ENCODE assay signal across 10 mouse cellular contexts in the genomic region with DNA sequence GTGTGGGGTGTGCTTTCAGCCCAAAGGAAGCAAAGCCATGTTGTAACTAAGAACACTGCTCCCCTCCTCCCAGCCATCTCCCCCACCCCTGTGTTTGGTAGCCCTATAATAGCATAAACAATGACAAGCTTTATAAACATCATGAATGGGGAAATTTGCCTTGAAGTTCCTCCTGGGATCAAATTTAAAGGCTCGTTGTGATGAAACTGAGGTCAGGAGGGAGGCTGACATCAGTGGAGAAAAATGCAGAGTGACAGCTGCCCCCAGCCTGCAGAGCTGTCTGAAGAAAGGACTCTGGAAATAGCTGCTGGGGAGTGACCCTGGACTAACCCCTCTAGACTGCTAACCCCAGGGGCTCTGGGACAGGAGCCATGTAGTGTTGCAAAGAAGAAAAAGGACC.
DNase-seq lines count a peak whose midpoint lies in the region; ATAC-seq and TF ChIP-seq lines count a peak whose summit lies in the region.
"Had no signal": no experiment of that assay in that cellular context is flagged by ENCODE, and none has a peak within 500 bp of the region (broad histone marks: within the 10 kb centered on the region; RNA-seq: fewer than 3 reads in every experiment).

No protein-coding gene starts in this region.

- H3K4me1 ChIP-seq in kidney, adult 2 months (ENCODE audit: control insufficient read depth, insufficient read depth, low read length): no peaks in the 10 kb centered on the region
- peaks cover 24% of the 10 kb centered on the region for H3K4me1 ChIP-seq in embryonic facial prominence, embryonic 12.5 days
- peaks cover 8% of the 10 kb centered on the region for H3K4me1 ChIP-seq in intestine, embryonic 15.5 days (replicated peaks)
- H3K4me1 ChIP-seq in thymus, adult 2 months (replicated peaks; ENCODE audit: control insufficient read depth, insufficient read depth, low read length): no peaks in the 10 kb centered on the region

- H3K27ac ChIP-seq in kidney, adult 2 months (ENCODE audit: insufficient read depth, low read depth, low read length): no peak overlapping the region
- 0 out of 2 replicates have a peak overlapping the region, but pooled peaks have one; percentile 37 for H3K27ac ChIP-seq in embryonic facial prominence, embryonic 12.5 days
- no peak overlapping the region for H3K27ac ChIP-seq in intestine, embryonic 15.5 days
- H3K27ac ChIP-seq in thymus, adult 2 months (ENCODE audit: control insufficient read depth, insufficient read depth, low read length): no peak overlapping the region

- no peaks in the 10 kb centered on the region for H3K36me3 ChIP-seq in kidney, adult 2 months (ENCODE audit: control insufficient read depth, insufficient read depth, low read length)
- no peaks in the 10 kb centered on the region for H3K36me3 ChIP-seq in embryonic facial prominence, embryonic 12.5 days
- H3K36me3 ChIP-seq in intestine, embryonic 15.5 days: no peaks in the 10 kb centered on the region
- no peaks in the 10 kb centered on the region for H3K36me3 ChIP-seq in myocyte (ENCODE audit: control insufficient read depth, insufficient read depth)
- H3K36me3 ChIP-seq in thymus, adult 2 months (ENCODE audit: control insufficient read depth, insufficient read depth, low read length): no peaks in the 10 kb centered on the region

- peak; percentile 28 to 41 for DNase-seq in kidney, postnatal 4 days
- no peak for DNase-seq in kidney, adult 2 months
- no peak for DNase-seq in adrenal gland, adult 18-20 months (ENCODE audit: low spot score in 2 of 2)
- DNase-seq in thymus, adult 2 months: no peak
- DNase-seq in thymus, postnatal 14 days: no peak
- DNase-seq: cerebellum, adult 11 months; gastrocnemius, postnatal 36 days had no signal

- no peak overlapping the region for H3K9ac ChIP-seq in embryonic facial prominence, embryonic 12.5 days
- H3K9ac ChIP-seq in intestine, embryonic 15.5 days: no peak overlapping the region

- no peak for TF ChIP-seq CTCF in kidney, adult 2 months (conservative IDR thresholded peaks at IDR 0.05; ENCODE audit: insufficient read depth, insufficient read length, low read depth, low read length)
- TF ChIP-seq CTCF in thymus, adult 2 months (IDR thresholded peaks at IDR 0.05; ENCODE audit: borderline replicate concordance, control insufficient read depth, extremely low read depth, insufficient read depth, low read length, poor library complexity): no peak

- no peak overlapping the region for H3K4me2 ChIP-seq in embryonic facial prominence, embryonic 12.5 days (replicated peaks)
- no peak overlapping the region for H3K4me2 ChIP-seq in intestine, embryonic 15.5 days (replicated peaks)
- no peak overlapping the region for H3K4me2 ChIP-seq in myocyte (ENCODE audit: low read depth)

- 18% methylated on average over 1 of the region's 1 CpGs for WGBS in kidney, adult 2 months
- 0% methylated on average over 1 of the region's 1 CpGs for WGBS in embryonic facial prominence, embryonic 12.5 days
- 17% methylated on average over 1 of the region's 1 CpGs for WGBS in intestine, embryonic 15.5 days
- WGBS in thymus, adult 2 months: 75% methylated on average over 1 of the region's 1 CpGs

- no peak overlapping the region for H3ac ChIP-seq in myocyte (ENCODE audit: control insufficient read depth, insufficient read length)

- no peak overlapping the region for H3K4me3 ChIP-seq in kidney, adult 2 months (ENCODE audit: insufficient read depth, low read depth, low read length)
- no peak overlapping the region for H3K4me3 ChIP-seq in embryonic facial prominence, embryonic 12.5 days
- H3K4me3 ChIP-seq in intestine, embryonic 15.5 days (replicated peaks): no peak overlapping the region
- H3K4me3 ChIP-seq in myocyte: no peak overlapping the region
- H3K4me3 ChIP-seq in thymus, adult 2 months (ENCODE audit: control insufficient read depth, insufficient read depth, low read length): no peak overlapping the region

- H3K9me3 ChIP-seq in embryonic facial prominence, embryonic 12.5 days: no peaks in the 10 kb centered on the region
- H3K9me3 ChIP-seq in intestine, embryonic 15.5 days: no peaks in the 10 kb centered on the region

- H3K79me2 ChIP-seq in myocyte (ENCODE audit: control insufficient read depth, insufficient read depth): no peaks in the 10 kb centered on the region

- ATAC-seq in embryonic facial prominence, embryonic 12.5 days (ENCODE audit: insufficient number of reproducible peaks, insufficient read depth, low FRiP score, low TSS enrichment): no peak
- ATAC-seq in intestine, embryonic 15.5 days: peak; percentile 55; the same call in 1 of the 2 replicates

- TF ChIP-seq POLR2A in kidney, adult 2 months (IDR thresholded peaks at IDR 0.05; ENCODE audit: low read depth, low read length): no peak
- TF ChIP-seq POLR2A in myocyte (IDR thresholded peaks at IDR 0.05; ENCODE audit: insufficient read length, low read depth): no peak
- TF ChIP-seq POLR2A in thymus, adult 2 months (IDR thresholded peaks at IDR 0.05; ENCODE audit: control insufficient read depth, extremely low read depth, insufficient read depth, low read length, poor library complexity): no peak

- no peaks in the 10 kb centered on the region for H3K27me3 ChIP-seq in kidney, adult 2 months (replicated peaks; ENCODE audit: control insufficient read depth, insufficient read depth, low read length)
- H3K27me3 ChIP-seq in embryonic facial prominence, embryonic 12.5 days: no peaks in the 10 kb centered on the region
- H3K27me3 ChIP-seq in intestine, embryonic 15.5 days (replicated peaks): no peaks in the 10 kb centered on the region
- no peaks in the 10 kb centered on the region for H3K27me3 ChIP-seq in myocyte (ENCODE audit: control insufficient read depth, insufficient read depth, insufficient read length)
- no peaks in the 10 kb centered on the region for H3K27me3 ChIP-seq in thymus, adult 2 months (ENCODE audit: control insufficient read depth, insufficient read depth, low read length)

TF ChIP-seq in myocyte, 11 proteins besides CTCF, POLR2A, EP300 and RAD21:
- TF ChIP-seq MYOD1 (IDR thresholded peaks at IDR 0.05; ENCODE audit: control insufficient read depth in 1 of 3, insufficient read length in 2 of 3, low read depth in 2 of 3) (peak in 2 of 3 experiments; percentile 65 to 73), MYOG (IDR thresholded peaks at IDR 0.05; ENCODE audit: control insufficient read depth in 1 of 3, insufficient read depth in 1 of 3, insufficient read length in 2 of 3, low read depth in 2 of 3) (peak in 1 of 3 experiments; percentile 60), TCF3 (IDR thresholded peaks at IDR 0.05; ENCODE audit: insufficient read length, low read depth) (no peak)

Comparison
In these comparisons a context has a peak if more than half of its experiments do, and no peak if none do; other contexts are left out.
1. DNase-seq: peak in kidney, postnatal 4 days (2 of 2); none in kidney, adult 2 months (single experiment), adrenal gland, adult 18-20 months (0 of 2), thymus, adult 2 months (single experiment) and thymus, postnatal 14 days (single experiment).